Mouse (Mus musculus) ES-Bruce4 (cell line): ENCODE data around the gene Olfr1493-ps1.

Experiments used
- CTCF ChIP-seq: IDR thresholded peaks from one replicate; pipeline ENCODE4 v1.8.1; 2011; ENCODE audit warnings: low read depth, low read length
- EP300 ChIP-seq: IDR thresholded peaks from 2 replicates; pipeline ENCODE4 v1.6.1; 2011; ENCODE audit warnings: low read depth, low read length; ENCODE audit not compliant: insufficient read depth
- POLR2A ChIP-seq: IDR thresholded peaks from one replicate; pipeline ENCODE4 v1.8.1; 2011; ENCODE audit warnings: low read length; ENCODE audit not compliant: insufficient read depth

- TF ChIP-seq CTCF = no peak
- TF ChIP-seq POLR2A = no peak
- TF ChIP-seq EP300 = no peak
Measured at GRCm38 (mm10) chr19:13764306-13764705, 41.2 kb downstream of the Olfr1493-ps1 start, which contains the start of gene Olfr1495.
